Mouse (Mus musculus): ENCODE measurements around the gene 1700012B09Rik. TPM values are rescaled to one million over a fixed set of nuclear protein-coding genes. Genes with fewer than 3 reads are reported as not detected.

Gene 1700012B09Rik
- total RNA-seq, 2 experiments from 2014 or later: 6.2 to 6.3 TPM

GRCm38 (mm10) chr9:14739498-14740150 lies 31.2 kb downstream of the 1700012B09Rik start:
- peak; percentile 76 for ATAC-seq (replicated peaks; ENCODE audit: poor library complexity, severe bottlenecking)

GRCm38 (mm10) chr9:14730941-14731541 lies 39.8 kb downstream of the 1700012B09Rik start:
- ATAC-seq (replicated peaks; ENCODE audit: poor library complexity, severe bottlenecking): peak; percentile 25; the same call in 1 of the 2 replicates

GRCm38 (mm10) chr9:14728365-14728764 lies 42.5 kb downstream of the 1700012B09Rik start:
- no peak for ATAC-seq (replicated peaks; ENCODE audit: poor library complexity, severe bottlenecking)

- ATAC-seq (replicated peaks; ENCODE audit: poor library complexity, severe bottlenecking): no peak
Observed at GRCm38 (mm10) chr9:14726629-14727028, 44.2 kb downstream of the 1700012B09Rik start.

GRCm38 (mm10) chr9:14726005-14726404 lies 44.8 kb downstream of the 1700012B09Rik start:
- ATAC-seq (replicated peaks; ENCODE audit: poor library complexity, severe bottlenecking): no peak

- ATAC-seq (replicated peaks; ENCODE audit: poor library complexity, severe bottlenecking): peak; percentile 90
Observed at GRCm38 (mm10) chr9:14724755-14725420, 45.9 kb downstream of the 1700012B09Rik start.

- no peak for ATAC-seq (replicated peaks; ENCODE audit: poor library complexity, severe bottlenecking)
Observed at GRCm38 (mm10) chr9:14721610-14722009, 49.2 kb downstream of the 1700012B09Rik start.

- ATAC-seq (replicated peaks; ENCODE audit: poor library complexity, severe bottlenecking): no peak
Observed at GRCm38 (mm10) chr9:14720384-14720783, 50.4 kb downstream of the 1700012B09Rik start.

GRCm38 (mm10) chr9:14718332-14718691 lies 52.5 kb downstream of the 1700012B09Rik start:
- no peak for ATAC-seq (replicated peaks; ENCODE audit: poor library complexity, severe bottlenecking)

- peak; percentile 48 for ATAC-seq (replicated peaks; ENCODE audit: poor library complexity, severe bottlenecking)
Observed at GRCm38 (mm10) chr9:14717689-14718331, 53.0 kb downstream of the 1700012B09Rik start.

- ATAC-seq (replicated peaks; ENCODE audit: poor library complexity, severe bottlenecking): no peak
Observed at GRCm38 (mm10) chr9:14715258-14715657, 55.6 kb downstream of the 1700012B09Rik start.

- ATAC-seq (replicated peaks; ENCODE audit: poor library complexity, severe bottlenecking): no peak
Observed at GRCm38 (mm10) chr9:14710910-14711309, 59.9 kb downstream of the 1700012B09Rik start.

Other genes starting within 250 kb of the 1700012B09Rik start
- 0.17 TPM in 1 of 2 replicates, not detected in the other for gene Amotl1, start 126.0 kb downstream of the 1700012B09Rik start, total RNA-seq (2014; fragmentation: Nextera tagmentation)
- gene Amotl1, start 126.0 kb downstream of the 1700012B09Rik start, total RNA-seq (2017): not detected in 2 replicates
- not detected in 2 replicates for gene Piwil4, start 30.3 kb downstream of the 1700012B09Rik start, total RNA-seq (2014; fragmentation: Nextera tagmentation)
- 0.09 TPM in 1 of 2 replicates, not detected in the other for gene Piwil4, start 30.3 kb downstream of the 1700012B09Rik start, total RNA-seq (2017)
- gene Fut4, start 18.6 kb downstream of the 1700012B09Rik start, total RNA-seq (2014; fragmentation: Nextera tagmentation): 8.4 and 10.6 TPM in 2 replicates
- 12.7 and 16.0 TPM in 2 replicates for gene Fut4, start 18.6 kb downstream of the 1700012B09Rik start, total RNA-seq (2017)
- 54.7 and 68.9 TPM in 2 replicates for gene Mre11a, start 13.6 kb upstream of the 1700012B09Rik start, total RNA-seq (2014; fragmentation: Nextera tagmentation)
- 50.1 and 58.6 TPM in 2 replicates for gene Mre11a, start 13.6 kb upstream of the 1700012B09Rik start, total RNA-seq (2017)
- gene Ankrd49, start 13.8 kb upstream of the 1700012B09Rik start, total RNA-seq (2014; fragmentation: Nextera tagmentation): 36.8 and 49.4 TPM in 2 replicates
- gene Ankrd49, start 13.8 kb upstream of the 1700012B09Rik start, total RNA-seq (2017): 57.3 and 65.7 TPM in 2 replicates
- gene Gpr83, start 89.2 kb upstream of the 1700012B09Rik start, total RNA-seq (2014; fragmentation: Nextera tagmentation): not detected in 2 replicates
- gene Gpr83, start 89.2 kb upstream of the 1700012B09Rik start, total RNA-seq (2017): 0.05 TPM in 1 of 2 replicates, not detected in the other
- gene Izumo1r, start 132.9 kb upstream of the 1700012B09Rik start, total RNA-seq (2014; fragmentation: Nextera tagmentation): not detected in 2 replicates
- not detected in 2 replicates for gene Izumo1r, start 132.9 kb upstream of the 1700012B09Rik start, total RNA-seq (2017)

Measured in granulocyte monocyte progenitor cell, adult 5-6 weeks (primary cell).